Mouse (Mus musculus) myocyte (in vitro differentiated cells): ENCODE results near the gene S100pbp. TPM values are rescaled to one million over a fixed set of nuclear protein-coding genes. Genes with fewer than 3 reads are reported as not detected.
A peak's percentile ranks its signal among the peaks of the same experiment; 100 is the strongest.

Source experiments
- H3K27me3 ChIP-seq: one replicate; pipeline ENCODE4 v1.6.1; 2011; ENCODE audit not compliant: control insufficient read depth, insufficient read depth, insufficient read length
- H3K36me3 ChIP-seq: one replicate; pipeline ENCODE4 v1.6.1; 2011; ENCODE audit not compliant: control insufficient read depth, insufficient read depth
- H3K4me2 ChIP-seq: one replicate; pipeline ENCODE4 v1.6.1; 2011; ENCODE audit warnings: low read depth, control low read depth
- H3K4me3 ChIP-seq: one replicate; pipeline ENCODE4 v1.5.1; 2011; ENCODE audit warnings: mild to moderate bottlenecking, control low read depth, moderate library complexity
- H3K79me2 ChIP-seq: one replicate; pipeline ENCODE4 v1.6.1; 2011; ENCODE audit not compliant: control insufficient read depth, insufficient read depth
- H3ac ChIP-seq: one replicate; pipeline ENCODE4 v1.6.1; 2011; ENCODE audit not compliant: control insufficient read depth, insufficient read length
- CEBPB ChIP-seq: IDR thresholded peaks from 2 replicates; pipeline ENCODE4 v1.6.1; 2011; ENCODE audit warnings: mild to moderate bottlenecking, moderate library complexity; ENCODE audit not compliant: poor library complexity, insufficient read depth, severe bottlenecking
- E2F4 ChIP-seq: IDR thresholded peaks from one replicate; pipeline ENCODE4 v1.6.1; 2011; ENCODE audit warnings: mild to moderate bottlenecking, control low read depth, moderate library complexity; ENCODE audit not compliant: insufficient read depth
- MAX ChIP-seq: IDR thresholded peaks from one replicate; pipeline ENCODE4 v1.6.1; 2011; ENCODE audit warnings: low read depth, mild to moderate bottlenecking, control low read depth
- MYOD1 ChIP-seq, 3 experiments: IDR thresholded peaks; one replicate each; pipeline ENCODE4 v1.6.1; 2011; ENCODE audit warnings: control low read depth in 2 of 3, low read depth in 2 of 3, mild to moderate bottlenecking in 2 of 3, moderate library complexity in 1 of 3; ENCODE audit not compliant: insufficient read length in 2 of 3, control insufficient read depth in 1 of 3
- MYOG ChIP-seq, 3 experiments: IDR thresholded peaks; one replicate each; pipeline ENCODE4 v1.6.1; 2011; ENCODE audit warnings: control low read depth in 2 of 3, low read depth in 2 of 3, mild to moderate bottlenecking in 2 of 3; ENCODE audit not compliant: insufficient read length in 2 of 3, control insufficient read depth in 1 of 3, insufficient read depth in 1 of 3
- POLR2A ChIP-seq: IDR thresholded peaks from one replicate; pipeline ENCODE4 v1.6.1; 2011; ENCODE audit warnings: low read depth, mild to moderate bottlenecking, control low read depth, moderate library complexity; ENCODE audit not compliant: insufficient read length
- POLR2AphosphoS2 ChIP-seq: IDR thresholded peaks from one replicate; pipeline ENCODE4 v1.6.1; 2011; ENCODE audit warnings: low read depth, control low read depth; ENCODE audit not compliant: insufficient read length
- REST ChIP-seq: IDR thresholded peaks from one replicate; pipeline ENCODE4 v1.6.1; 2011; ENCODE audit warnings: mild to moderate bottlenecking, control low read depth, moderate library complexity; ENCODE audit not compliant: insufficient read depth, insufficient read length
- SRF ChIP-seq: IDR thresholded peaks from one replicate; pipeline ENCODE4 v1.6.1; 2011; ENCODE audit warnings: low read depth; ENCODE audit not compliant: control insufficient read depth, insufficient read length
- TCF12 ChIP-seq: IDR thresholded peaks from one replicate; pipeline ENCODE4 v1.6.1; 2011; ENCODE audit warnings: mild to moderate bottlenecking, control low read depth; ENCODE audit not compliant: poor library complexity, insufficient read depth, severe bottlenecking
- TCF3 ChIP-seq: IDR thresholded peaks from one replicate; pipeline ENCODE4 v1.6.1; 2011; ENCODE audit warnings: low read depth, control low read depth; ENCODE audit not compliant: insufficient read length
- USF1 ChIP-seq: IDR thresholded peaks from one replicate; pipeline ENCODE4 v1.6.1; 2011; ENCODE audit warnings: low read depth, mild to moderate bottlenecking, control low read depth, moderate library complexity
- polyA plus RNA-seq: library from polyadenylated mRNA; unstranded; fragments of >200 nt; fragmentation: generic; extraction: Trizol; gene quantifications from one replicate; pipeline ENCODE4 v1.2.1, GENCODE M21; 2012; ENCODE audit warnings: missing spikeins

S100pbp gene
- polyA plus RNA-seq, 1 experiment: 7.8 TPM

- peak overlapping the region; percentile 58 for H3K4me2 ChIP-seq
- H3K36me3 ChIP-seq: no peaks in the 10 kb centered on the region
- H3K79me2 ChIP-seq: no peaks in the 10 kb centered on the region
- H3K27me3 ChIP-seq: peaks cover 9% of the 10 kb centered on the region
- TF ChIP-seq TCF3 (no peak), TCF12 (no peak), MAX (no peak), SRF (no peak)
- peak overlapping the region; percentile 16 for H3K4me3 ChIP-seq
- H3ac ChIP-seq: no peak overlapping the region
These were observed 54.5 kb downstream of the S100pbp start for GRCm38 (mm10) chr4:129134799-129135585.

DNA sequence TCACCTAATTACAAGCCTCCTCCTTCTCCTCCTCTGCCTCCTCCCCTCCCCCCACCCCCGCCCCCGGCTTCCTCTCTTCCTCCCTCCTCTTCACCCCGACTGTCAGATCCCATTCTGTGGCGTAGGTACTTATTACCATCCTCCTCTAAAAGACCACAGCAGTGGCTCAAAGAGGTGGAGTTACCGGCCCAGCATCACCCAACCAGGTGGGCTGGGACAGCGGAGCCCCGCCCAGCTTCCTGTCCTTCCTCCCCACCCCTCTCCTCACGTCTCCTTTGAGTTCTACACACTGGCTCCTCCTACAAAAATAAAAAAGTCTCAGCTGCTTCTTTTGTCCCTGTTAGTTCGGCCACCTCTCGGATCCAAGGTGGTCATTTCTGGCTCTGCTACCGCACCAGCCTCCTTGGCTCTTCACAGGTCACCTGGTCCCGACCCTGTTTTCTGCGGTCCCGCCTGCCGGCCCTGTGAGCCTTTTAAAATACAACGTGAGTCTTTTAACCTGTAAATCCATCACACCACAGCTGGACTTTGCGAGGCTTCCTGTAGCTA lies 58.7 kb downstream of the S100pbp start:
- H3K4me3 ChIP-seq: no peak overlapping the region
- TF ChIP-seq POLR2A (no peak), TCF3 (no peak), CEBPB (no peak), TCF12 (no peak), MAX (no peak), REST (no peak), USF1 (no peak), SRF (no peak), MYOG (IDR thresholded peaks at IDR 0.05; ENCODE audit: control insufficient read depth in 1 of 3, insufficient read depth in 1 of 3, insufficient read length in 2 of 3, low read depth in 2 of 3) (no peak), POLR2AphosphoS2 (no peak)
- H3K36me3 ChIP-seq: no peaks in the 10 kb centered on the region
- no peaks in the 10 kb centered on the region for H3K27me3 ChIP-seq
- no peak overlapping the region for H3ac ChIP-seq
- no peaks in the 10 kb centered on the region for H3K79me2 ChIP-seq
- no peak overlapping the region for H3K4me2 ChIP-seq

- Histone ChIP-seq H3ac (no peak overlapping the region), H3K36me3 (no peaks in the 10 kb centered on the region), H3K27me3 (peaks cover under 1% of the 10 kb centered on the region), H3K79me2 (no peaks in the 10 kb centered on the region), H3K4me3 (no peak overlapping the region), H3K4me2 (peak overlapping the region; percentile 32)
- no peak for TF ChIP-seq MYOD1 (IDR thresholded peaks at IDR 0.05; ENCODE audit: control insufficient read depth in 1 of 3, insufficient read length in 2 of 3, low read depth in 2 of 3)
- TF ChIP-seq REST: no peak
- TF ChIP-seq TCF12: no peak
- TF ChIP-seq POLR2A: no peak
- TF ChIP-seq MAX: no peak
- TF ChIP-seq POLR2AphosphoS2: no peak
- no peak for TF ChIP-seq TCF3
These were observed 59.4 kb downstream of the S100pbp start for GRCm38 (mm10) chr4:129130149-129130548.

- H3K4me3 ChIP-seq: no peak overlapping the region
- no peak for TF ChIP-seq SRF
- no peak for TF ChIP-seq TCF12
- no peak for TF ChIP-seq MYOG (IDR thresholded peaks at IDR 0.05; ENCODE audit: control insufficient read depth in 1 of 3, insufficient read depth in 1 of 3, insufficient read length in 2 of 3, low read depth in 2 of 3)
- TF ChIP-seq MYOD1 (IDR thresholded peaks at IDR 0.05; ENCODE audit: control insufficient read depth in 1 of 3, insufficient read length in 2 of 3, low read depth in 2 of 3): no peak
- no peak for TF ChIP-seq POLR2A
- TF ChIP-seq E2F4: no peak
- no peak for TF ChIP-seq REST
- no peak for TF ChIP-seq POLR2AphosphoS2
- TF ChIP-seq USF1: no peak
- no peak for TF ChIP-seq TCF3
- no peak for TF ChIP-seq CEBPB
- no peak for TF ChIP-seq MAX
- H3K4me2 ChIP-seq: peak overlapping the region; percentile 1
- H3ac ChIP-seq: no peak overlapping the region
- peaks cover 5% of the 10 kb centered on the region for H3K27me3 ChIP-seq
- no peaks in the 10 kb centered on the region for H3K36me3 ChIP-seq
- H3K79me2 ChIP-seq: no peaks in the 10 kb centered on the region
These were observed 60.1 kb downstream of the S100pbp start for GRCm38 (mm10) chr4:129129387-129129786.

DNA sequence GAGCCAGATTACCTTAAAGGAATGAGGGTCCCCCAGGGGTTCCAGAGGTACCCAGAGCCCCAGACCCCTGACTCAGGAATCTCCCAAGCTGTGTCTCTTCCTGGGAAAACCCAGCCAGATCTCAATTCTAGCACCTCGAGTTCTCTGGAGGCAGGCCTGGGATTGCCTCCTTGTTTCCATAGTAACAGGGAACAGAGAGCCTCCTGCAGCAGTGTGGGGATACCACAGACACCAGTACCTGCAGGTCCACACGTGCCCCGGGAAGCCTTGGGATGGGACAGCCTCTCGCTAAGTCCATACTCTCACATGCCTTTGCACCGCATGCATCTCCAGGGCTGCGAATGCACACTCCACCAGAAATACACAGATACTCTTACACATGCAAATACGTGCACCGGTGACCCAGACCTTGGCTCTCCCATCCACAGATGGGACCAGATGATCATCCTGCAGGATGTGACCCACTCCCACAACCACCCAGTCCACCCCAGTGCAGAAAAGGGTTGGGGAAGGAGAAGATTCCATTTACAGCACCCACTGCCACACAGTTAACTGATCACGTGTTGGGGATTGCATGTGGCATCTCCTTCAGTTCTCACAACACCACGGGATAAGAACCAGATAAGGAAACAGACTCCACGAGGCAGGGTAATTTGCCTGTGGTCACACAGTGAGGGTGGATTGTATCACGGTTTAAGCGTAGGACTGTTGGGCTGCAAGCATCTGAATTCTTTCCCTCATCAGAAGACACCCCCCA lies 60.8 kb downstream of the S100pbp start:
- peaks cover 5% of the 10 kb centered on the region for H3K27me3 ChIP-seq
- H3K36me3 ChIP-seq: no peaks in the 10 kb centered on the region
- no peak overlapping the region for H3K4me3 ChIP-seq
- no peak overlapping the region for H3K4me2 ChIP-seq
- H3ac ChIP-seq: no peak overlapping the region
- no peak for TF ChIP-seq CEBPB
- TF ChIP-seq POLR2AphosphoS2: no peak
- no peak for TF ChIP-seq REST
- TF ChIP-seq TCF3: no peak
- no peak for TF ChIP-seq USF1
- no peak for TF ChIP-seq SRF
- no peak for TF ChIP-seq TCF12
- TF ChIP-seq POLR2A: no peak
- no peak for TF ChIP-seq MYOD1 (IDR thresholded peaks at IDR 0.05; ENCODE audit: control insufficient read depth in 1 of 3, insufficient read length in 2 of 3, low read depth in 2 of 3)
- no peaks in the 10 kb centered on the region for H3K79me2 ChIP-seq
